Mouse (Mus musculus): ENCODE measurements around the gene Glyatl3.

DNA sequence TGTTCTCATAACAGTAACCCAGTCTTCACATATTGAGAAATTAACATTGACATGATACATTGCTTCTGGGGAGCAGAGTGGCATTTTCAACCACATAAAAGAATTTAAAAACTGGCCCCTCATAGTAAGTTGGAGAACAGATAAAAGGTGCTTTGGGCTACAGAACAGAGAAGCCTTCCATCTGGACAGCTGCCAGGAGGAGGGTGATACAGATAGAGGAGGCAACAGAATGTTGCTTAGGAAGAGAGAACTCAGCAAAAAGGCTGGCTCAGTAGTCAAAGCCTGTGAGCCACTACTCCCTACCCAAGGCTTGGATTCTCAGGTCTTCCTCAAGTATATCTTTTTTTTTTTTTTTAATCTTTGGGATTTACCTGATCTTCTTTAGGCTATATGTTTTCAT is 59.1 kb downstream of the Glyatl3 start:
- no peak for TF ChIP-seq CTCF (IDR thresholded peaks at IDR 0.05; ENCODE audit: borderline replicate concordance, extremely low read depth, insufficient read depth, insufficient read length)
- no peak for TF ChIP-seq POLR2A (IDR thresholded peaks at IDR 0.05; ENCODE audit: borderline replicate concordance, extremely low read depth, insufficient read depth, insufficient read length, poor library complexity, severe bottlenecking)

Measured in brain, embryonic 14.5 days (tissue).